Mouse (Mus musculus): ENCODE data around the gene Abl1. TPM values are rescaled to one million over a fixed set of nuclear protein-coding genes. Genes with fewer than 3 reads are reported as not detected.

The Abl1 gene
- total and polyA plus RNA-seq, 3 experiments = 27.5 to 31.8 (median 29.4) TPM

DNA sequence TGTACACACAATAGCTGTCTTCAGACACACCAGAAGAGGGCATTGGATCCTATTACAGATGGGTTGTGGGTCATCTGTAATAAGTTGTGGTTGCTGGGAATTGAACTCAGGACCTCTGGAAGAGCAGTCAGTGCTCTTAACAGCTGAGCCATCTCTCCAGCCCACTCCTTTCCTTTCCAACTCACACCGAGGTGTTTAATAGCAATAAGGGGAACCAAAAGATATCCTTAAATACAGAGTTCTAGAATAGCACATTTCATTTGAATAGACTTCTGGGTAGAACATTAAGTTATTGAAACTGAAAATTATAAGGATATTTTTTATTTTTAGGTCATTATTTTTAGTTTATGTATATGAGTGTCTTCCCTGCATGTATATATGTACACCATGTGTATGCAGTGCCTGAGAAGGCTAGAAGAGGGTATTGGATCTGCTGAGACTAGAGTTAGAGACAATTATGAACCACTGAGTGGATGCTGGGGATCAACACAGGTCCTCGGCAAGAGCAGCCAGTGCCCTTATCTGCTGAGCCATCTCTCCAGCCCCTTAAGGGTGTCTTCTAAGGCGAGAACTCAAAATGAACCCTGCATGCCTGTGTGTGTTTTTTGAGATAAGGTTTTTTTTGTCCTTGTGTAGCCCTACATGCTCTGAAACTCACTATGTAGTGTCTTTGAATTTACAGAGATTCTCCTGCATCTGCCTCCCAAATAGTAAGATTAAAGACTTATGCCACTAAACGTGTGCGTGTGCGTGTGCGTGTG is 36.7 kb downstream of the Abl1 start:
- Histone ChIP-seq H3K79me2 (replicated peaks; ENCODE audit: control insufficient read depth, insufficient read depth, low read length) (peaks cover 3% of the 10 kb centered on the region; the same call in 1 of the 2 replicates), H3K9ac (ENCODE audit: low read depth, low read length) (no peak overlapping the region), H3K27me3 (ENCODE audit: control insufficient read depth, insufficient read depth, low read length) (no peaks in the 10 kb centered on the region), H3K27ac (no peak overlapping the region), H3K4me1 (ENCODE audit: control insufficient read depth, insufficient read depth, low read length) (peaks cover 15% of the 10 kb centered on the region), H3K4me3 (no peak overlapping the region), H3K36me3 (ENCODE audit: control insufficient read depth, insufficient read depth, low read length) (no peaks in the 10 kb centered on the region; the same call in 1 of the 2 replicates)
- intact Hi-C loops (cut with DNase I) = loop anchor here (5.0 kb wide), 2 partner anchors 33 to 57 kb away; no protein-coding TSS in a partner anchor
- TF ChIP-seq POLR2A (IDR thresholded peaks at IDR 0.05; ENCODE audit: insufficient read depth, low read depth, low read length) (no peak), EP300 (IDR thresholded peaks at IDR 0.05; ENCODE audit: insufficient read depth, low read depth, low read length) (no peak), CTCF (IDR thresholded peaks at IDR 0.05) (no peak)
- WGBS = 91% methylated on average over 7 of the region's 7 CpGs
- DNase-seq = no peak

GRCm38 (mm10) chr2:31727576-31728277 is 39.6 kb downstream of the Abl1 start:
- peaks cover 23% of the 10 kb centered on the region for H3K4me1 ChIP-seq (ENCODE audit: control insufficient read depth, insufficient read depth, low read length)
- 76% methylated on average over 9 of the region's 9 CpGs for WGBS
- no peak for DNase-seq
- no peaks in the 10 kb centered on the region; the same call in 1 of the 2 replicates for H3K36me3 ChIP-seq (ENCODE audit: control insufficient read depth, insufficient read depth, low read length)
- no peaks in the 10 kb centered on the region for H3K27me3 ChIP-seq (ENCODE audit: control insufficient read depth, insufficient read depth, low read length)
- intact Hi-C loops (cut with DNase I) = loop anchor here (5.0 kb wide), 1 partner anchor 35 kb away; no protein-coding TSS in a partner anchor
- no peak overlapping the region for H3K4me3 ChIP-seq
- TF ChIP-seq CTCF (IDR thresholded peaks at IDR 0.05) (no peak), POLR2A (IDR thresholded peaks at IDR 0.05; ENCODE audit: insufficient read depth, low read depth, low read length) (no peak), EP300 (IDR thresholded peaks at IDR 0.05; ENCODE audit: insufficient read depth, low read depth, low read length) (no peak)
- peaks cover 3% of the 10 kb centered on the region; the same call in 1 of the 2 replicates for H3K79me2 ChIP-seq (replicated peaks; ENCODE audit: control insufficient read depth, insufficient read depth, low read length)
- no peak overlapping the region for H3K27ac ChIP-seq
- no peak overlapping the region for H3K9ac ChIP-seq (ENCODE audit: low read depth, low read length)

DNA sequence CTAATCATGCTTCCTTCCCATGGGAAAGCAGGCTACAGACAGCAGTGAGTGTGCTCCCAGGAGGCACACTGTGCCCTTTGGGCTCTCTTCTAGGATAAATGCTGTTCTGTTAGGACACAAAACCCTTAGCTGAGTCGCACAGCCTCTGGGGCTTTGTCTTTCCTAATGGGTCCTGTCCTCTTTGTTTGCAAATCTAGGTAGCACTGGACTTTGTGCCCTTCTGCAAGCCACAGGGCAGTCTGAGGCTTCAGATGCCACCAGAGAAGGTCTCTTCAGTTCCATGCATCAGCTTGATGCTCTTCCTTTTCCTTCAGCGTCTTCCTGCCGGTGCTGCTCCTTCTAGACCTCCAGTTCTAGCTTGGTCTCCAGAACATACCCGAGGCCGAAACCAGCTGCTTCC is 42.5 kb downstream of the Abl1 start:
- H3K27ac ChIP-seq = no peak overlapping the region

DNA sequence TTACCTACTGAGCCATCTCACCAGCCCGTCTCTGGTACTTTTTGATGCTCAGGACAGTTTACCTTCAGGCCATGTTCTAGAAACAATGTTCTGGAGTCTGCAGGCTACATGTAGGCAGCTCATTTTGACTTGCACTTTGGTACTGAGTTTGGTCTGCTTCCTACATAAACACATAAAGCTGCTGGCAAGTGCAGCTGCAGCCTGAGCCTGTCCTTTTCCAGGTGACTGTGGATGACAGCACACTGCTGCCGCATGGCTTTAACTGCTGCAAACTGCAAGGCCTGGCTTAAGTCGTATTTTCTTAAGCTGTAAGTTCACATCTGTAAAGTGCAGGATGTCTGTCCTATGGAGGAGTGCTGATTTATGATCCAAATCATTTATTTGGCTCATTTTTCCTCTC is 44.3 kb downstream of the Abl1 start:
- intact Hi-C loops (cut with DNase I) = no loop called here
- TF ChIP-seq POLR2A (IDR thresholded peaks at IDR 0.05; ENCODE audit: insufficient read depth, low read depth, low read length) (no peak), EP300 (IDR thresholded peaks at IDR 0.05; ENCODE audit: insufficient read depth, low read depth, low read length) (no peak), CTCF (IDR thresholded peaks at IDR 0.05) (no peak)
- Histone ChIP-seq H3K27me3 (ENCODE audit: control insufficient read depth, insufficient read depth, low read length) (no peaks in the 10 kb centered on the region), H3K9ac (ENCODE audit: low read depth, low read length) (no peak overlapping the region), H3K36me3 (ENCODE audit: control insufficient read depth, insufficient read depth, low read length) (no peaks in the 10 kb centered on the region; the same call in 1 of the 2 replicates), H3K79me2 (replicated peaks; ENCODE audit: control insufficient read depth, insufficient read depth, low read length) (peaks cover 1% of the 10 kb centered on the region; the same call in 1 of the 2 replicates), H3K4me1 (ENCODE audit: control insufficient read depth, insufficient read depth, low read length) (peaks cover 16% of the 10 kb centered on the region), H3K27ac (no peak overlapping the region), H3K4me3 (no peak overlapping the region)
- DNase-seq = no peak
- 90% methylated on average over 3 of the region's 3 CpGs for WGBS

More for the DNA sequence above, 42.5 kb downstream of the Abl1 start:
- no peak for DNase-seq
- Histone ChIP-seq H3K36me3 (ENCODE audit: control insufficient read depth, insufficient read depth, low read length) (no peaks in the 10 kb centered on the region; the same call in 1 of the 2 replicates), H3K27me3 (ENCODE audit: control insufficient read depth, insufficient read depth, low read length) (no peaks in the 10 kb centered on the region), H3K4me3 (no peak overlapping the region), H3K9ac (ENCODE audit: low read depth, low read length) (no peak overlapping the region), H3K4me1 (ENCODE audit: control insufficient read depth, insufficient read depth, low read length) (peaks cover 23% of the 10 kb centered on the region), H3K79me2 (replicated peaks; ENCODE audit: control insufficient read depth, insufficient read depth, low read length) (peaks cover 1% of the 10 kb centered on the region; the same call in 1 of the 2 replicates)
- WGBS = 53% methylated on average over 5 of the region's 5 CpGs
- intact Hi-C loops (cut with DNase I) = no loop called here
- no peak for TF ChIP-seq POLR2A (IDR thresholded peaks at IDR 0.05; ENCODE audit: insufficient read depth, low read depth, low read length)
- TF ChIP-seq EP300 (IDR thresholded peaks at IDR 0.05; ENCODE audit: insufficient read depth, low read depth, low read length) = no peak
- TF ChIP-seq CTCF (IDR thresholded peaks at IDR 0.05) = no peak

- Histone ChIP-seq H3K9ac (ENCODE audit: low read depth, low read length) (no peak overlapping the region), H3K27ac (no peak overlapping the region), H3K79me2 (replicated peaks; ENCODE audit: control insufficient read depth, insufficient read depth, low read length) (no peaks in the 10 kb centered on the region), H3K27me3 (ENCODE audit: control insufficient read depth, insufficient read depth, low read length) (no peaks in the 10 kb centered on the region), H3K36me3 (ENCODE audit: control insufficient read depth, insufficient read depth, low read length) (no peaks in the 10 kb centered on the region; the same call in 1 of the 2 replicates), H3K4me1 (ENCODE audit: control insufficient read depth, insufficient read depth, low read length) (peaks cover 10% of the 10 kb centered on the region), H3K4me3 (no peak overlapping the region)
- WGBS = 56% methylated on average over 5 of the region's 5 CpGs
- TF ChIP-seq EP300 (IDR thresholded peaks at IDR 0.05; ENCODE audit: insufficient read depth, low read depth, low read length) (no peak), POLR2A (IDR thresholded peaks at IDR 0.05; ENCODE audit: insufficient read depth, low read depth, low read length) (no peak), CTCF (IDR thresholded peaks at IDR 0.05) (no peak)
- intact Hi-C loops (cut with DNase I) = no loop called here
- no peak for DNase-seq
Measured at GRCm38 (mm10) chr2:31733558-31733957, 45.4 kb downstream of the Abl1 start.
